Mouse (Mus musculus) gastrocnemius, adult 18-20 months (tissue): ENCODE measurements around the gene Xpnpep3. TPM values are rescaled to one million over a fixed set of nuclear protein-coding genes. Genes with fewer than 3 reads are reported as not detected.
A peak's percentile ranks its signal among the peaks of the same experiment; 100 is the strongest.
"Not testable (repeated sequence)": the region's sequence is repeated elsewhere in the genome, so short reads cannot be mapped to it uniquely, and the experiment has no call there.

Experiments used
- DNase-seq: peaks from one replicate; pipeline ENCODE4 v3.0.0; 2021; ENCODE audit warnings: low spot score
- total RNA-seq, 2 experiments: library from RNA; stranded (reverse); gene quantifications; 2 replicates each; pipeline ENCODE4 v1.2.3; 2021

Xpnpep3 gene
- total RNA-seq, 2 experiments from 2014 or later = 6.5 to 6.6 TPM

GRCm38 (mm10) chr15:81479446-81480213, 79.7 kb downstream of the Xpnpep3 start:
- DNase-seq = no peak

GRCm38 (mm10) chr15:81480284-81480683, 80.3 kb downstream of the Xpnpep3 start:
- DNase-seq = not testable (repeated sequence)

GRCm38 (mm10) chr15:81480977-81481379, 81.0 kb downstream of the Xpnpep3 start:
- DNase-seq = peak; percentile 20

- no peak for DNase-seq
Measured at GRCm38 (mm10) chr15:81482966-81483365, 83.0 kb downstream of the Xpnpep3 start.

- no peak for DNase-seq
Measured at GRCm38 (mm10) chr15:81483691-81484090, 83.8 kb downstream of the Xpnpep3 start.

GRCm38 (mm10) chr15:81485483-81485882, 85.5 kb downstream of the Xpnpep3 start:
- no peak for DNase-seq

- no peak for DNase-seq
Measured at GRCm38 (mm10) chr15:81503466-81503865, 103.5 kb downstream of the Xpnpep3 start.

- DNase-seq = no peak
Measured at GRCm38 (mm10) chr15:81503995-81504394, 104.1 kb downstream of the Xpnpep3 start.

Other genes starting within 250 kb of the Xpnpep3 start
- 10 to 100 TPM; 17.5 to 17.7 TPM for gene Mrtfa, start 209.4 kb upstream of the Xpnpep3 start, total RNA-seq
- gene Mchr1, start 164.6 kb upstream of the Xpnpep3 start, total RNA-seq = 1 to 10 TPM; 1.5 to 3.3 TPM
- 1 to 10 TPM; 6.7 TPM for gene Slc25a17, start 39.3 kb upstream of the Xpnpep3 start, total RNA-seq
- gene St13, start 61 bp upstream of the Xpnpep3 start, total RNA-seq = 100 to 1,000 TPM in 1 of 2 experiments, 10 to 100 TPM in 1; 98.2 to 126 TPM
- not detected for gene Dnajb7, start 8.2 kb downstream of the Xpnpep3 start, total RNA-seq
- gene Rbx1, start 66.2 kb downstream of the Xpnpep3 start, total RNA-seq = 10 to 100 TPM; 84.9 to 99.4 TPM
- 10 to 100 TPM; 41.3 to 43.2 TPM for gene Ep300, start 185.2 kb downstream of the Xpnpep3 start, total RNA-seq